Mouse (Mus musculus) myocyte (in vitro differentiated cells): ENCODE measurements at regions not wholly inside any gene's neighbourhood (a gene's known extent, or its start where the extent isn't known, plus 50 kb on each side); places are given as distances from the start of the nearest gene placed in this dataset.
A peak's percentile ranks its signal among the peaks of the same experiment; 100 is the strongest.

Experiments
- H3K27me3 ChIP-seq: one replicate; pipeline ENCODE4 v1.6.1; 2011; ENCODE audit not compliant: control insufficient read depth, insufficient read depth, insufficient read length
- H3K36me3 ChIP-seq: one replicate; pipeline ENCODE4 v1.6.1; 2011; ENCODE audit not compliant: control insufficient read depth, insufficient read depth
- H3K4me2 ChIP-seq: one replicate; pipeline ENCODE4 v1.6.1; 2011; ENCODE audit warnings: low read depth, control low read depth
- H3K4me3 ChIP-seq: one replicate; pipeline ENCODE4 v1.5.1; 2011; ENCODE audit warnings: mild to moderate bottlenecking, control low read depth, moderate library complexity
- H3K79me2 ChIP-seq: one replicate; pipeline ENCODE4 v1.6.1; 2011; ENCODE audit not compliant: control insufficient read depth, insufficient read depth
- H3ac ChIP-seq: one replicate; pipeline ENCODE4 v1.6.1; 2011; ENCODE audit not compliant: control insufficient read depth, insufficient read length
- CEBPB ChIP-seq: IDR thresholded peaks from 2 replicates; pipeline ENCODE4 v1.6.1; 2011; ENCODE audit warnings: mild to moderate bottlenecking, moderate library complexity; ENCODE audit not compliant: poor library complexity, insufficient read depth, severe bottlenecking
- E2F4 ChIP-seq: IDR thresholded peaks from one replicate; pipeline ENCODE4 v1.6.1; 2011; ENCODE audit warnings: mild to moderate bottlenecking, control low read depth, moderate library complexity; ENCODE audit not compliant: insufficient read depth
- MAX ChIP-seq: IDR thresholded peaks from one replicate; pipeline ENCODE4 v1.6.1; 2011; ENCODE audit warnings: low read depth, mild to moderate bottlenecking, control low read depth
- MYOD1 ChIP-seq, 3 experiments: IDR thresholded peaks; one replicate each; pipeline ENCODE4 v1.6.1; 2011; ENCODE audit warnings: control low read depth in 2 of 3, low read depth in 2 of 3, mild to moderate bottlenecking in 2 of 3, moderate library complexity in 1 of 3; ENCODE audit not compliant: insufficient read length in 2 of 3, control insufficient read depth in 1 of 3
- MYOG ChIP-seq, 3 experiments: IDR thresholded peaks; one replicate each; pipeline ENCODE4 v1.6.1; 2011; ENCODE audit warnings: control low read depth in 2 of 3, low read depth in 2 of 3, mild to moderate bottlenecking in 2 of 3; ENCODE audit not compliant: insufficient read length in 2 of 3, control insufficient read depth in 1 of 3, insufficient read depth in 1 of 3
- POLR2A ChIP-seq: IDR thresholded peaks from one replicate; pipeline ENCODE4 v1.6.1; 2011; ENCODE audit warnings: low read depth, mild to moderate bottlenecking, control low read depth, moderate library complexity; ENCODE audit not compliant: insufficient read length
- POLR2AphosphoS2 ChIP-seq: IDR thresholded peaks from one replicate; pipeline ENCODE4 v1.6.1; 2011; ENCODE audit warnings: low read depth, control low read depth; ENCODE audit not compliant: insufficient read length
- REST ChIP-seq: IDR thresholded peaks from one replicate; pipeline ENCODE4 v1.6.1; 2011; ENCODE audit warnings: mild to moderate bottlenecking, control low read depth, moderate library complexity; ENCODE audit not compliant: insufficient read depth, insufficient read length
- SRF ChIP-seq: IDR thresholded peaks from one replicate; pipeline ENCODE4 v1.6.1; 2011; ENCODE audit warnings: low read depth; ENCODE audit not compliant: control insufficient read depth, insufficient read length
- TCF12 ChIP-seq: IDR thresholded peaks from one replicate; pipeline ENCODE4 v1.6.1; 2011; ENCODE audit warnings: mild to moderate bottlenecking, control low read depth; ENCODE audit not compliant: poor library complexity, insufficient read depth, severe bottlenecking
- TCF3 ChIP-seq: IDR thresholded peaks from one replicate; pipeline ENCODE4 v1.6.1; 2011; ENCODE audit warnings: low read depth, control low read depth; ENCODE audit not compliant: insufficient read length
- USF1 ChIP-seq: IDR thresholded peaks from one replicate; pipeline ENCODE4 v1.6.1; 2011; ENCODE audit warnings: low read depth, mild to moderate bottlenecking, control low read depth, moderate library complexity

DNA sequence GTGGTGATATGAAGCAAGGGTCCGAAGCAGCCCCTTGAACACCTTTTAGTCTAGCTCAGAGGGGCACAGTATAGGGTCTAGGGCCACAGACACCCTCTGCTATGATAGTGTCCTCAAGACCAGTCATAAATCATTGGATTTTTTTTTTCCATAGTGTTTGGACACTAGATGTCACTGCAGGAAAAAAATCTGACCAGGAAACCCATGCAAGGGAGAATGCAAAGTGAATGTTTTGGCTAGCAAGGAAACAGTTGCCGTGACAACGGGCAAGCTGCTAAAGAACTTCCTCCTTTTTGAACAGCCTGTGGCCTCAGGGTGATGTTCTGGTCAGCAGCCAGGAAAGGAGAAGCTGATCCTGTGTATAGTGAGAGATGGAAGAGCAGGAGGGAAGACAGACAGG lies 165.1 kb downstream of the Sh3bp4 start:
- Histone ChIP-seq H3K4me2 (no peak overlapping the region), H3K27me3 (peaks cover 14% of the 10 kb centered on the region), H3ac (no peak overlapping the region), H3K4me3 (no peak overlapping the region), H3K79me2 (no peaks in the 10 kb centered on the region), H3K36me3 (no peaks in the 10 kb centered on the region)
- TF ChIP-seq E2F4 (no peak), TCF12 (no peak), POLR2A (no peak), SRF (no peak), MAX (no peak), USF1 (no peak), POLR2AphosphoS2 (no peak), CEBPB (no peak), MYOG (IDR thresholded peaks at IDR 0.05; ENCODE audit: control insufficient read depth in 1 of 3, insufficient read depth in 1 of 3, insufficient read length in 2 of 3, low read depth in 2 of 3) (no peak), MYOD1 (IDR thresholded peaks at IDR 0.05; ENCODE audit: control insufficient read depth in 1 of 3, insufficient read length in 2 of 3, low read depth in 2 of 3) (no peak), TCF3 (no peak), REST (no peak)

- Histone ChIP-seq H3K79me2 (no peaks in the 10 kb centered on the region), H3ac (no peak overlapping the region), H3K4me3 (no peak overlapping the region), H3K27me3 (peaks cover 19% of the 10 kb centered on the region), H3K4me2 (no peak overlapping the region), H3K36me3 (no peaks in the 10 kb centered on the region)
- no peak for TF ChIP-seq TCF3
- no peak for TF ChIP-seq E2F4
- TF ChIP-seq MYOD1 (IDR thresholded peaks at IDR 0.05; ENCODE audit: control insufficient read depth in 1 of 3, insufficient read length in 2 of 3, low read depth in 2 of 3) = no peak
These were observed 167.5 kb downstream of the Sh3bp4 start for GRCm38 (mm10) chr1:89237696-89238095.

DNA sequence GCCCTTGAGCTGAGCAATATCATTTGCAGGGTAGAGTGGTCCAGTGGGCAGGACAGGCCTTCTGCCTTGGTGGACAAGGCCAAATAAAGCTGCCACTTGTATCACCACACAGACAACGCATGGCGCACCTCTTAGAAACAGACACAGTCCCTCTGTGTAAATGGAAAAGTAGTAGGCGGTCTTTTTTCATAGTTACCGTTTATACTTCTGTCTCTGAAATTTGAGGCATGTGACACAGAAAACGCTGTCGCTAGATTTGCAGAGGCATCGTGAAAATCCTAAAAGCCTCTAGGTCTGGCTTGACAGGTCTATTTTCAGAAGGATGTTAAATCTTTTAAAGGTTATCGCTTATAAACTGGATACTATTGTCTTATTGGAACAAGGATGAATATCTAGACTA lies 174.4 kb downstream of the Sh3bp4 start:
- Histone ChIP-seq H3K79me2 (no peaks in the 10 kb centered on the region), H3ac (no peak overlapping the region), H3K4me2 (no peak overlapping the region), H3K4me3 (no peak overlapping the region), H3K36me3 (no peaks in the 10 kb centered on the region), H3K27me3 (peaks cover 5% of the 10 kb centered on the region)
- no peak for TF ChIP-seq SRF
- no peak for TF ChIP-seq MAX
- no peak for TF ChIP-seq POLR2AphosphoS2
- TF ChIP-seq POLR2A = no peak
- TF ChIP-seq MYOG (IDR thresholded peaks at IDR 0.05; ENCODE audit: control insufficient read depth in 1 of 3, insufficient read depth in 1 of 3, insufficient read length in 2 of 3, low read depth in 2 of 3) = no peak
- no peak for TF ChIP-seq CEBPB
- TF ChIP-seq USF1 = no peak
- TF ChIP-seq E2F4 = no peak
- no peak for TF ChIP-seq REST
- TF ChIP-seq MYOD1 (IDR thresholded peaks at IDR 0.05; ENCODE audit: control insufficient read depth in 1 of 3, insufficient read length in 2 of 3, low read depth in 2 of 3) = no peak
- TF ChIP-seq TCF12 = no peak
- TF ChIP-seq TCF3 = no peak

DNA sequence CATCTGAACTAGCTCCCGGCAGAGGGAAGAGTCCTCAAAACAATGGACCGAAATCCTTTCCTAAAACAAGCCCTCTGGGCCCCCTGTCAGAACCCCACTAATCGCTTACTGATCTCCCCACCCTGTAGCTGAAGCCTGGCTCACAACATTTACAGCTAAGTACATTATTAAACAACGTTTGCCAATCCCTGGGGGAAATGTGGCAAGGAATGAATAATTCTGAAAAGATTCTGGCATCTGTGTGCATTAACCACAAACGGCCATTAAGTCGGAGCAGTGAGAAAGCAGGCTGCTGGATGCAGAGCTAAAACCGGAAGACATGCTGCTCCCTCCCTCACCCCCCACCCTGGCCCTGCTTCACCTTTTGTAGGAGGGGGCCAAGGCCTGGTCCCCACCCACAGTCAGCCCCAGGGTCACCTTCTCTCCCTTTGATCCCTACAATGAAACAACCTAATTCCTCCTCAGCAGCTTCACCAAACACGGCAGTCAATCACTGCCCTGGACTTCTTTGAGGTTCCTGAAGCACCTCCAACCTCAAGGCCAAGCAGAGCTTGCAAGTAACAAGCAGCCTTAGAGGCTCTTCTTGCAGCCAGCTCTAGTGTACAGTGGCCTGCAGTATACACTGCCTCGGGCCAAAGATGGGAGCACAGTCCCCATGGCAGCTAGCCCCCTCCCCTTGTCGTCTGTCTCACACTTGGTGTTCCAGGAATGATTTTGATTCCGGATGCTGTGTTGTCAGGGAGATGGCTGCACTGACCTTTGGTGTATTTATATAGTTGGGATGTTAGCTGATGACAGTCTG lies 175.2 kb downstream of the Sh3bp4 start:
- H3K36me3 ChIP-seq = no peaks in the 10 kb centered on the region
- H3K27me3 ChIP-seq = peaks cover 5% of the 10 kb centered on the region
- H3ac ChIP-seq = no peak overlapping the region
- no peaks in the 10 kb centered on the region for H3K79me2 ChIP-seq
- TF ChIP-seq MYOD1 (IDR thresholded peaks at IDR 0.05; ENCODE audit: control insufficient read depth in 1 of 3, insufficient read length in 2 of 3, low read depth in 2 of 3) (no peak), CEBPB (peak; percentile 21; the same call in 1 of the 2 replicates), TCF3 (no peak)
- peak overlapping the region; percentile 51 for H3K4me2 ChIP-seq
- no peak overlapping the region for H3K4me3 ChIP-seq

GRCm38 (mm10) chr1:89251753-89252152 lies 181.5 kb downstream of the Sh3bp4 start:
- Histone ChIP-seq H3K4me2 (peak overlapping the region; percentile 21), H3K4me3 (no peak overlapping the region), H3K36me3 (no peaks in the 10 kb centered on the region), H3K27me3 (peaks cover 28% of the 10 kb centered on the region), H3K79me2 (no peaks in the 10 kb centered on the region), H3ac (no peak overlapping the region)
- TF ChIP-seq MYOD1 (IDR thresholded peaks at IDR 0.05; ENCODE audit: control insufficient read depth in 1 of 3, insufficient read length in 2 of 3, low read depth in 2 of 3) = peak; percentile 32 to 96 (median 95)
- TF ChIP-seq MYOG (IDR thresholded peaks at IDR 0.05; ENCODE audit: control insufficient read depth in 1 of 3, insufficient read depth in 1 of 3, insufficient read length in 2 of 3, low read depth in 2 of 3) = peak; percentile 76 to 95 (median 91)
- no peak for TF ChIP-seq POLR2AphosphoS2
- TF ChIP-seq TCF3 = peak; percentile 18
- TF ChIP-seq TCF12 = peak; percentile 49
- TF ChIP-seq POLR2A = no peak
- TF ChIP-seq MAX = no peak
- TF ChIP-seq SRF = peak; percentile 36
